Mouse (Mus musculus): ENCODE measurements around the gene Vps35l.

Vps35l gene

DNA sequence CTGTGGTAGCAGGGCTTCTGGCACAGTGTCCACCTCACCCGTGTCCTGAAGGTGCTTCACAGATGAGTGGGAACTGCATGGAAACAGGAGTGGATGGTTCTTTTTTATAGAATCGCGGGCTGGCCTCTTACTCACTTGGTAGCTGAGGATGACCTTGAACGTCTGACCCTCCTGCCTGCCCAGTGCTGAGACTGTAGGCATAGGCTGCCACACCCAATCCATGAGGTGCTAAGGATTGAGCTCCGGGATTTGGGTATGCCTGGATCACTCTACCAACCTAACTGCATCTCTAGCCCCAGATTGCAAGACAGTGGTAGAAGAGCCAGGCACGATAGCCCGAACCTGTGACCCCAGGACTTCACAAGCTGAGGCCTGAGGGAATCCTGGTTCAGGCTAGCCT, 77.7 kb downstream of the Vps35l start:
- DNase-seq (ENCODE audit: low read depth, low spot score) = no peak

- DNase-seq (ENCODE audit: low read depth, low spot score) = no peak
These were observed 79.6 kb downstream of the Vps35l start for GRCm38 (mm10) chr7:118819666-118820065.

DNA sequence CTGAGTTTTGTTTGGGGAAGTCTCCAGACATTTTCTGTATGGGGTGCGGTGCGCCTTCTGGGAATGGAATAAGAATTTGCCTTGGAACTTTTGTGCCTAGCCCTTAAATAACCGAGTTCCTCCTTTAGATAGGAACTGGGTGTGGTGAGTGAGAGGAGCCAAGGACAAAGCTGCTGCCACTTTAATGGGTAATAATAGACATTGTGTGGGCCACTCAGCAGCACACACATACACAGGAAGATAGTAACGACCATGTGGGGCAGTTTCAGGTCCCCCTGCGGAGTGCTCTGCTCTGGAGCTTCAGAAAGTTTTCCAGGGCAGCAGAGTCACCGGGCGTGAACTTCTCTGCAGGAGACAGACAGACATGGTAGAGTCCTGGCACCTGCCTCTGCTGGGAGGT, 81.3 kb downstream of the Vps35l start:
- DNase-seq (ENCODE audit: low read depth, low spot score) = no peak

DNA sequence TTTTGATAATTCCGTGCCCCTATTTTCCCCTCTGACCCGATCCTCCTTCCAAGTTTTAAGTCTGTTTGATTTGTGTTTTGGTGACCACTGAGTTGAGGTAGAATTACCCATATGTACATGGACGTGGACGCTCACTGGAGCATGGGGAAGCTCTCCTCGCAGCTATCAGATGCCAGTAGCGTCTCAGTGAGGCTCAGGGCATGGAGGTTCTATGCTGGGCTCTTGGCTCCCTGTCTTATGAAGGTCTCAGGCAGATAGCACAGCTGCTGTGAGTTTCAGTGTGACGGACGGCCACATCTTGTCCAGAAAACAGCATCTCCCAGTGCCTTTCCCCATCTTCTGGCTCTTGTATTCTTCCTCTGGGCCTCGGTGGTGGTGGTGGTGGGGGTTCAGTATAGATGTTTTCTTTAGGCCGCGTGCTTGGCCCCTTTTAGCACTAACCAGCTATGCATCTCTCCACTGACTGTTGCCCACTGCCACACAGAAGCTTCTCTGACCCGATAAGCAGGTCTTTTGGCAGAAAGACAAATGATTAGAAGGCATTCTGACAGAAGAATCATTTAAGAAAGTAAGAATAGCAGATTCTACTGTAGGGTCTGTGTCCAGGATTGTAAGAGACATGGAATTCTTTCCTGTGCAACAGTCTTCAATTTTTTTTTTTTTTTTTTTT, 82.0 kb downstream of the Vps35l start:
- DNase-seq (ENCODE audit: low read depth, low spot score) = no peak

GRCm38 (mm10) chr7:118824451-118824850, 84.4 kb downstream of the Vps35l start:
- DNase-seq (ENCODE audit: low read depth, low spot score) = no peak

- DNase-seq (ENCODE audit: low read depth, low spot score) = no peak
These were observed 88.0 kb downstream of the Vps35l start for GRCm38 (mm10) chr7:118827975-118828416.

DNA sequence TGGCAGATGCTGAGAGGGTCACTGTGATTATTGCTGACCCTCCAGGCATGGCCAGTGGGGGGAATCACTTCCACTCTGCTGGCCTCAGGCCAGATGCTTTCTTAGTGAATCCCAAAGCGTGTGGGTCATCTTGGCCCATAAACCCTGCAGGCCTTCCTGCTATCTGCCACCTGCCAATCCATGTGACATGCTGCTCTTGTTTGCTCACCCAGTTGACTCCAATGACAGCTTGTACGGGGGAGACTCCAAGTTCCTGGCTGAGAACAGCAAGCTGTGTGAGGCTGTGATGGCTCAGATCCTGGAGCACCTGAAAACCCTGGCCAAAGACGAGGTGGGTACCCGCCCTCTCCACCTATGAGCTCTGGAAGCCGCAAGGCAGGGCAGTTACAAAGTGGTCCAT, 97.9 kb downstream of the Vps35l start:
- no peak for DNase-seq (ENCODE audit: low read depth, low spot score)

DNA sequence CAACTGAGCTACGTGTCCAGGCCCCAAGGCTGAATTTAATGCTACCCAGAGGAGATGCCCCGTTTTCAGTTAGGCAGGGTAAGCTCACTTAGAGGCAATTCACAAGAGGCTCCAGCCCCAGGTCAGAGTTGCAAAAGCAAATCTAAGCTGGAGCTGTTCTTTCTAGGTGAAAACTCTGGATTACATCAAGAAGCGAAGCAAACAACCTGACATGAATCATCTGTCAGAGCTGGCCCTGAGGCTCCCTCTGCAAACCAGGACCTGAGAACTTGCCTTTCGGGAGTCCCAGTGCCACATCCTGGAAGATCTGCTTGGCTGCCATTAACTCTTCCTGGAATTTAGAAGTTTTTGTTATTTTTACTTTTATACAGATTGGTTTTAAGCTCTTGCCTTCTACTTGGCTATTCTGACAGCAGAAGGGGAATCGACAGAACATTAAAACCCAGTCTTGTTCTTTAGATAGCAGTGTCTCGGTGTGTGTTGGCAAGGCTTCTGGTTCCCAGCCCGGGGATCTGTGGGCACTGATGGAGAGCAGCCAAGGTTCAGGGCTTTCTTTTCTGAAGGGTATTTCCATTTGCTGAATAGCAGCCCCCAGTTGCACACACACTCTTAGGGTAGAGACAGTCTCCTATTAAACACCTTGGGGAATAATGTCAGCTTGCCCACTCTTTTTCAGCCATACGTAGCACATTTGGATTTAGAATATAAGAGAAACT, 101.2 kb downstream of the Vps35l start:
- no peak for DNase-seq (ENCODE audit: low read depth, low spot score)

DNA sequence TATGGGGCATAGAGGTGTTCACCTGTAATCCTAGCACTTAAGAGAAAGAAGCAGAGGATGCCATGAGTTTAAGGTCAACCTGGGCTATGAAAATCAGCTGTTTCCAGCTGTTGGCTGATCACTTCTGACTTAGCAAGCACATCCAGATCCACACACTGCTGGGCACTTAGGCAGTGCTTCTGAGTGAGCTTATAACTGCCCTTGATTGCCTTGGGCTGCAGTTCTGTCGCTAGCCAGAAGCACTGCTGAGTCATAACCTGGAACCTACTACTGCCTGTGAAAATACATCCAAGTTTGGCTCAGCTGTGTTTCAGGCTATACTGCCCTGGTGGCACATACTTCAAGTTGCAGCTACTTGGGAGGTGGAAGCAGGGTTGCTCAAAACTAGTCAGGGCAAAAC, 101.8 kb downstream of the Vps35l start:
- no peak for DNase-seq (ENCODE audit: low read depth, low spot score)

DNA sequence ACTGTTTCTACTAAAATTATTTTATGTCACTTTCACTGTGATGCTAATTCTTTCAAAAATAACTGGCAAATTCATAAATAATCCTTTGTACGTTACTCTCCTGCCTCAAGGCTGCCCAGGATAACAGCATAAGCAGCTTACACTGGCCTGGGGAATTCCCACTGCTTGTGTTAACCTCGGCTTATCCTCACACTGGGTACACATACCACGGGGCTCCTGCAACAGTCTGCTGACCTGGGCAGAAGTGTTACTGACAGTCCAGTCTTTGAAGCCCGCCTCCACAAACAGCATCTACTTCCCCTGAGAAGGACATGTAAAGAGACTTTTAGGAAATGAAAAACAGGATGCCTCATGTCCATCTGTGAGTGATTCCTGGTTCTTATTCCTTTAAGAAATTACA, 102.9 kb downstream of the Vps35l start:
- DNase-seq (ENCODE audit: low read depth, low spot score) = no peak

GRCm38 (mm10) chr7:118845141-118845540, 105.1 kb downstream of the Vps35l start:
- DNase-seq (ENCODE audit: low read depth, low spot score) = no peak

DNA sequence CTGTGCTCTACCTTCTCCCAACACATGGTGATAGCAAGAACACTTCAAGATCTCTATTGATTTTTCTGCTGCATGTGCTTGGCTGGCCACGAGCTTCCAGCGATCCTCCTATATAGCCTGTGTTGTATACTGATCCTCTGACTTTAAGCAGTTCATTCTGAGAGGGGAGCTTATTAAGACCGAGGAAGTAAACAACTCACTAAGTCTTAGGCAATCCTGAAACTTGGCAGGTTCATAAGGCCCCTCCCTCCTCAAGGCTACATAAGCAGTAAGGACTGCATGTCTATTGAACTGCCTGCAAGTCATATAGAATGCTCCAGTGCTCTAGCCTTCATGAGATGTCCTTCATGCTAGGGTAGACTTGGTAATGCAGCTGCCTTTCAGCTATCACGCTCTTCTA, 106.3 kb downstream of the Vps35l start:
- DNase-seq (ENCODE audit: low read depth, low spot score) = no peak

DNA sequence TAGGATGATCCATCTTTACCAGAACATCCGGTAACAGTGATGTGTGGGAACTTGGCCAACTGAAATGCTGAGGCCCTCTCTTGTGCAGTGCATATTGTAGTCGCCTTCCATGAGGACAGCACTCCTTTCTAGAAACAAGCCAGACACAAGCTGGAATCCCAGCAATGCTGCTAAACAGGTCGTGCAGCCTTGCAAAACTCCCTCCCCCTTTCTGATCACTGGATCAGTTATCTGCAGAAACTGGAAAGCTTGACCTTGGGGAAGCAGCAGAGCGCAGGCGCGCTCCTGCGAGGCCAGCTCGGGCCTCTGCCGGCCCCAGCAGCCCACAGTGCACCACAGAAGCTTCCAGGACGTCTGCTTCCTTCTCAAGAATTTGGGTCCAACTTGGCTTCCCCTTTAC, 108.8 kb downstream of the Vps35l start:
- DNase-seq (ENCODE audit: low read depth, low spot score) = no peak

DNA sequence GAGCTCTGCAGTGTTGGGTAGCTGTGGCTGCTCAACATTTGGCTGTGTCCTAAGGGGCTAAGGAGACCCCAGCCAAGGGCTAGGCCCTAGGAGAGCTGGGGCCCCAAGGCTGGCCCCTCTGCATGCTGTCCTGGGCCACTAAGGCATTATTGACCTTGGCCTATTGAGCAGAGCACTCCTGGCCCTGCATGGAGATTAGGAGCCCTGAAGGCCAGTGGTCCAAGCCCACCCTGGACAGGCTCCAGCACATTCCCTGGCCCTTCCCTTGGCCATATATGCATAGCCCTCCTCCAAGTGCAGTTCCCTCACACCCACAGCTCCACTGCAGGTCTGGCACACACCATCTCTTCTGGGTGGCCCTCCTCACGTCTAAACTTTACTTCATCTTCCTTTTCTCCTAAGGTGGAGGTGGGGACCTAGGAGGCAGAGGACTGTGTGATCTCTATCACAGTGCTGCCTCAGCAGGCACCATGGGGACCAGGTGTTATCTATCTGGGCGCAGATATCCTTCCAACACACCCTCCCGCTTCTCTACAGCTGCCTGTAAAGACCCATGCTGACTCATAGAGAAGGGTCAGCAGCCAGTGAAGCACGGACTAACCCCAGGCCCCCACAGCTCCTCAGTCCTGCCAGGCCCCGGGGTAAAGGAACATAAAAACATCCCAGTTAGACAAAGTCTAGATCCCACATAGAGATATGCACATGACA, 109.7 kb downstream of the Vps35l start:
- DNase-seq (ENCODE audit: low read depth, low spot score) = no peak

GRCm38 (mm10) chr7:118850676-118851290, 110.8 kb downstream of the Vps35l start:
- DNase-seq (ENCODE audit: low read depth, low spot score) = no peak

DNA sequence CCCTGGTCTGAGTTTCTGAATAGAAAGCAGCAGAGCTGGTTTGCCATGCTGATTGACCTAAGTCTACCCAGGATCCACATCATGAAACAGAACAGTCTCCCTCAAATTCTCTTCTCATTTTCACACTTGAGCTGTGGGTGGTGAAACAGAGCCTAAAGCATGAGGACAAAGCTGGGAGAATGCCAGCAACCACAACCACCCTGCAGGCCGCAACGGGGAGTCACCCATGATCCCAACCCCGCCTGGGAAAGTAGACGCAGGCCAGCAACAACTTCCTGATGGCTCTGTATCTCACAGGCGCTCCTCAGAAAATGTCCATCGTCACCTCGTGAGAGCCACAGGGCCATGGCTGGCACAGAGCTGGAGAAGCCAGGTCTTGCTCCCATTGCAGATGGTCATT, 111.5 kb downstream of the Vps35l start:
- no peak for DNase-seq (ENCODE audit: low read depth, low spot score)

DNA sequence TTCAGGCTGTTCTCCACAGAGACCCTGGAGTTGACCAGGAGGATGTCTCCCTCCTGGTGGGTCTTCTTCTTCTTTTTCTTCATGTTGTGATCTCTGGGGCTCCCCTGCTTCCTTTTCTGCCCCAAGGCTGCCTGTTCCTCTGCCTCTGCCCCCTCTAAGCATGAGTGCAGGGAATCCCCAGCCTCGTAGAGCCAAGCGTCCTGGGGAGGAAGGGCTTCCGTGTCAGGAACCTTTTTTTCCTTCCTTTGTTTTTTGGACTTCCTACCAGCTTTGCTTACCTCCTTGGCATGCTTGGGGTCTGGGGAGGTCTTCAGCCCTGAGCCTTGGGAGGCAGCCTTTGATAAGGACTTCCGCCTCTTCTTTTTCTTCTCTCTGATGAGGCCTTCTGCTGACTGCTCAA, 112.6 kb downstream of the Vps35l start:
- DNase-seq (ENCODE audit: low read depth, low spot score) = no peak

DNA sequence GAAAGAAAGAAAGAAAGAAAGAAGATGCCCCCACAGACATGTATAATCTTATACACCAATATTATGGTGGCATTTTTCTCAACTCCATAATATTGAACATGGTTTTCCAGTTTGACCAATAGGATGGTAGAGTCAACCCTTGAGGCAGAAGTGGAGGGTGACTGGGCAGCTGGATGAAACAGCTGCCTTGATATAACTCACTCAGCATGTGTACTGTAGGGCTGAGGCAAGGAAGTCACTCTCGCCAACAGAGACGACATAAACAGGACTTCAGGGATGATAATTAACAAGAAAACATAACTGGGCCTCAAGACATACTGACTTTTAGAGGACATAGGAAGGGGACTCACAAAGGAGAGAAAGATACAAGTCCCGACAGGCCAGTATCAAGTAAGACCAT, 114.6 kb downstream of the Vps35l start:
- no peak for DNase-seq (ENCODE audit: low read depth, low spot score)

GRCm38 (mm10) chr7:118855171-118855876, 115.3 kb downstream of the Vps35l start, which contains the start of gene Iqck:
Gene Iqck (plus strand): TSS chr7:118855752.
- peak; percentile 93 for DNase-seq (ENCODE audit: low read depth, low spot score)

DNA sequence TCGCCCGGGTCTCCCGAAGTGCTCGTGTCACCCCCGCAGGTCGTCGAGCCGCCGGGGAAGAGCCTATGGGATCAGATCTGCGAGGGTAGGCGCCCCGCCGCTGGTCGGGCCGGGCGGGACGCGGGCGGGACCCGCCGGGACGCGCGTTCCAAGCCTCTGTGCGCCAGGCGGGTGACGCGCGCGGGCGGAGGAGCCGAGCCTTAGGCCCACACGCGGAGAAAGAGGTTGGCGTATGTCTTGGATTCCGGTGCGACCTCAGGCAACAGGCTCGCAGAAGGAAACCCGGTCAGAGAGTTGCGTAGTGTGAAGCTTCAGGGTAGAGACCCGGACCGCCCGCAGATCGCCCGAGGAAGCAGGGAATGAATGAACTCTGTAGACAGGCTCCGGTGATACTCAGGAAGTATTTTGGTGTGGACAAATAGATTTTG, 115.9 kb downstream of the Vps35l start, which contains the start of gene Knop1:
TSS of gene Knop1 (minus strand) at position 378 of the 428 bp plus-strand sequence.
- DNase-seq (ENCODE audit: low read depth, low spot score) = no peak

GRCm38 (mm10) chr7:118858640-118859039, 118.6 kb downstream of the Vps35l start:
- DNase-seq (ENCODE audit: low read depth, low spot score) = no peak
